Mouse (Mus musculus) testis, adult 2 months (tissue): Measurements from ENCODE around the gene Bckdhb.

Experiments used
- CTCF ChIP-seq: fragments of 200-500 bp; IDR thresholded peaks from 2 replicates; pipeline ENCODE4 v1.5.1; 2012; ENCODE audit warnings: low read depth, mild to moderate bottlenecking, inconsistent platforms, low read length, moderate library complexity; ENCODE audit not compliant: control insufficient read depth, insufficient read depth, insufficient replicate concordance
- POLR2A ChIP-seq: fragments of 200-500 bp; IDR thresholded peaks from 2 replicates; pipeline ENCODE4 v1.6.1; 2012; ENCODE audit warnings: low read depth, mild to moderate bottlenecking, inconsistent platforms, low read length, moderate library complexity; ENCODE audit not compliant: control insufficient read depth

DNA sequence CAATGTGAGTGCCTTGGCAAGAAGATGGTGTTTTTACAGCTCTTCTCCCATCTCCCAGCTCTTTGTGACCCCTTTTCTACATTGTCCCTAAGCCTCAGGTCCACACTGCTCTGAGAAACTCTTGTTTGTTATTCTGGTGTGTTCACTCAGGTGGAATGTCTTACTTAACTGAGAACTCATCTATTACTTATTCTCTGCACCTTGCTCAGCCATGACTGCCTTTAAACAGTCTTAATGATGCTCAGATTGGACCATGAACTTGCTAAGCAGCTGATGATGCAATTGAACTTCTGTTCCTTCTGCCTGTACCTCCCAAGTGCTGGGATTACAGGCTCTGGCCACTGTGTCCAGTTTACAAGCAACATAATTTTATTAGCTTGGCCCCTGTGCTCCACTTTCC is 86.2 kb downstream of the Bckdhb start:
- TF ChIP-seq CTCF (no peak), POLR2A (no peak)
